Mouse (Mus musculus) adrenal gland, adult 2 months (tissue): ENCODE data around the gene Rbfox3. TPM values are rescaled to one million over a fixed set of nuclear protein-coding genes. Genes with fewer than 3 reads are reported as not detected.

ENCODE experiments used
- DNase-seq: peaks from one replicate; pipeline ENCODE4 v3.0.0; 2021
- polyA plus RNA-seq: library from polyadenylated mRNA; depleted of rRNA; stranded (reverse); fragments of >200 nt; gene quantifications from 2 replicates; pipeline ENCODE4 v1.2.3, GENCODE M21; 2012
- total RNA-seq, 2 experiments: library from RNA; stranded (reverse); gene quantifications; 2 replicates each; pipeline ENCODE4 v1.2.3; 2021

Gene Rbfox3
- total and polyA plus RNA-seq, 3 experiments = 3.3 to 7.8 (median 4.2) TPM

GRCm38 (mm10) chr11:118503418-118504179 is 407.8 kb downstream of the Rbfox3 start:
- DNase-seq = peak; percentile 58

GRCm38 (mm10) chr11:118502990-118503389 is 408.4 kb downstream of the Rbfox3 start:
- DNase-seq = no peak

DNA sequence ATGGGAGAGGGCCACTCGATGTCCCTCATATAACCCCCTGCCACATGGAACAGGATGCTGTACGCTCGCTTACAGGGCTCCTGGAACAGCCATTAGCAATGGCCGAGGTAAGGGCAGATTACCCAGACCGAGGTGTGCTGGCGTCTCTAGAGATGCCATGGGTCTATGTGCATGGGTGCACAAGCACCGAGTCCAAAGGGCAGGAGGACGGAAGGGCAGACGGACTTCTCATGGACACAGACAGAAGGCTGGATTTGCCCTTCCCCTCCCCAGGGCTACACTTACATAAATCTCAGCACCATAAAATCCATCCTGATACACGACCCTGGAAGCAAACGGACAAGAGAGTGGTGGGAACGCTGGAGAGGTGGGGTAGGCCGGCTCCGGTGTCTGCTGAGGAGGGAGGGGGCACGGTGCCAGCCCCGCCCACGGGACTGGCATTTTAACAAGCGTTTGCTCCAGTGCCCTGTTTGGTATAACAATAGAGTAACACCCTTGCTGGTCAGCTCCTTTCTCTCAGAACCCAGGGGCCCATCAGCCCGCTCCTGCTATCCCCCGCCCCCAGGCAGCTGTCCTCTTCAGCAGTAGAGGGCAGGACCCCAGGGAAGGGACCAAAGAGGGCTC is 415.2 kb downstream of the Rbfox3 start:
- DNase-seq = no peak

- no peak for DNase-seq
Observed at GRCm38 (mm10) chr11:118495065-118495464, 416.3 kb downstream of the Rbfox3 start.

DNA sequence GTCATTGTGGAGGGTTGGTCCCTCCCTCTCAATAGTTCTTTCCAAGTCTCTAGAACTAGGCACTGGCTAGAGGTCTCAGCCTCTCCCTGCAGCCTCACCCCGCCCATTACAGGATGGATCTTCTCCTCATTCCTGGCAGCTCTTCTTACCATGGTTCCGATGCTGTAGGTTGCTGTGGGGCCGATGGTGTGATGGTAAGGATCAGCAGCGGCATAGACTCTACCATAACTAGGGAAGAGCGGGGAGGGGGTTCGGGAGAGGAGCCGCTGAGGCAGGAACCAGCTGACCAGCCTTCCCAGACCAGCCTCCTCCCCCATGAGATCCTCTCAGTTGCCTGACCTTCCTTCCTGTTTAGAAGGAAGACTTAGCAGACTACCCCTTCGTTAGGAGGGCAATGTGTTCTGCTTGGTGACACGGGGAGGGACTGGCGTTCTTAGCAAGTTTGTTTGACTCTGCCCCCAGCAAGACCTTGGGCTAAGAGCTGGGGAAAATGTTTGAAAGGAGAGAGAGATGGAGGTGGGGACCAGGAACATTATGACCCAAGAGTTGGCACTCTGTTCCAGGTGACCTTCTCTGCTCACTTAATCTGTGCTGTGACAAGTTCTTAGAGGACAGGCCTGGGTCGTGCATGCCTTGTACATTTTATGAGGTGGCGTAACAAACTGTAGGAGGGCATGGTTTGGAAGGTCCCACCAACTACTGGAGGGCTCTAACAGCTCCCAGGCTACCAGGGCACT is 417.2 kb downstream of the Rbfox3 start:
- DNase-seq = peak; percentile 29

DNA sequence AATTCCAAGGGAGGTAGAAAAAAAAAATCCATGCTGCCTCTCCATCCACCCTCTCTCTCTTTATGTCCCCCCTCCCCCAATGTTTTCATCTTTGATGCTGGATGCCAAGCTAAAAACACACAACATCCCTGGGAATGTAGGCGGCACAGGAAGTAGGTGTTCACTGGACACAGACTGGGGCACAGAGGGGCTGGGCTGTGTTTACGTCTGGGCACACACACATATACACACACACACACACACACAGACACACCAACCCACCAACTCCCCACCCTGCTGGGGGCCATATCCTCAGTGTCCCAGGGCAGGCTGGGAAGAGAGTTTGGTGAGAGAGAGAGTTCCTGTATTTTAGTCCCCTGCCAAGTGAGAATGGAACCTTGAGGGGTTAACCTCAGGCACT is 417.9 kb downstream of the Rbfox3 start:
- no peak for DNase-seq

- no peak for DNase-seq
Observed at GRCm38 (mm10) chr11:118491230-118491629, 420.2 kb downstream of the Rbfox3 start.

DNA sequence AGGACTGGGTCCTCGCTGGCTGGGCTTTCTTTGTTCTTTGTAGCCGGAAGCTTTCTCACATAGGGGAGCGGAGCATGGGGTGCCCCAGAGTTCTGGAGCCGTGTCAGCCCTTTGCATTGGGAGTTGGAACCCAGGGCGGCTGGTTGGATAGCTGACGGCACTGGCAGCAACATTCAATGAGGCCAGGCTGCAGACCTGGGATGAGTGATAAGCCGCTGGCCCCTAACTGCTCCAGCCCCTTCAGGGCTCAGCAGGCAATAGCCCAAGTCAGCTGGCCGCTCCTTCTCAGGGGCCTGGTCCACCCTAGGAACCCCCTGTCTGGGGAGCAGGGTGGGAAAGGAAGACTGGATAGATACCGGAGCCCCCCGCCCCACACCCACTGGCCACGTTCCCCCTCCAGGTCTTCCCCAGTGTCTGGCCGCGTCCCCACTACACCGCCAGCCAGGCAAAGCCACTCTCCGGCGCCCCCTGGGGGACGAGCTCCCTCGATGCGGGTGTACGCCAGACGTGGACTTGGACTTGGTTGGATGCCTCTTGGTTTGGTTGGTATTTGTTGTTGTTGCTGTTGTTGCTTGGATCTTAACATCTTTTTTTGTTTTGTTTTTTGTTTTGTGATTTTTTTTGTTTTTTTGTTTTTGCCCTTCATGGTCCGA is 420.7 kb downstream of the Rbfox3 start:
- DNase-seq = peak; percentile 77

GRCm38 (mm10) chr11:118488907-118489270 is 422.5 kb downstream of the Rbfox3 start:
- no peak for DNase-seq

GRCm38 (mm10) chr11:118488191-118488906 is 423.0 kb downstream of the Rbfox3 start:
- no peak for DNase-seq

- DNase-seq = no peak
Observed at GRCm38 (mm10) chr11:118486881-118487772, 424.3 kb downstream of the Rbfox3 start.

DNA sequence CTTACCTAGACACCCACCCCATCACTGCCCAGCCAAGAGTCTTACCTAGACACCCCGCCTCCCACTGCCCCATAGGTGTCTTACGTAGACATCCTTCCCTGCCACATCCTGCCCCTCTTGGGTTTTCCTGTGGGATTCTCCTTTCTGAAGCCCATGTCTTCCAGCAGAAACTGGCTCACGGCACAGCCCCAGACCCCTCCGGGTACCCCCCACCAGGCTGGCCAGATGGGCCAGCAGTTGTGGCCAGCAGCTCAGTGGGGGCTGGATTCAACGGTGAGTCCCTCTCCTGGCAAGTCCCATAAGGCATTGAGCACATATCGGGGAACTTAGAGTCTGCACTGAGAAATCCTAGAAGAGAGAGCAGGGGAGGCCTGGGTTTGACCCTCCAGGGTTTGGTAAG is 425.1 kb downstream of the Rbfox3 start:
- DNase-seq = no peak

GRCm38 (mm10) chr11:118485780-118486179 is 425.6 kb downstream of the Rbfox3 start:
- no peak for DNase-seq

DNA sequence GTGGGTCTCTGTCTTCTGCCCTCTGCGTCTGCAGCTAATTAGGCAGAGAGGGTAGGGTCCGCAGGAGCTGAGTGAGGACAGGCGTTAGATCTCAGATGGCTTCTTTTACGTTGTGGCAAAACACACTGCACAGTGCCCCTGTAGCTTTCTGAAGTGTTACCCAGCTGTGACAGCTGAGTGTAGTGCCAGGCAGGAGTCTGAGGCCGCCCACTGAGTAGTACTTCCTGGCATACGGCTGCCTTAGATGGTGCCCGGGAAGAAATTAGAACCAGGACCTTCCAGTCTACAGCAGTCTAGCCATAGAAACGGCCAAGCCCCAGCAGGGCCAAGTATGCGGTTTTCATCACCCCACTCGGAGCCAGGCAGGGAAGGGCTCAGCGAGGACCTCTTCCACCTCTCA is 426.1 kb downstream of the Rbfox3 start:
- DNase-seq = no peak

DNA sequence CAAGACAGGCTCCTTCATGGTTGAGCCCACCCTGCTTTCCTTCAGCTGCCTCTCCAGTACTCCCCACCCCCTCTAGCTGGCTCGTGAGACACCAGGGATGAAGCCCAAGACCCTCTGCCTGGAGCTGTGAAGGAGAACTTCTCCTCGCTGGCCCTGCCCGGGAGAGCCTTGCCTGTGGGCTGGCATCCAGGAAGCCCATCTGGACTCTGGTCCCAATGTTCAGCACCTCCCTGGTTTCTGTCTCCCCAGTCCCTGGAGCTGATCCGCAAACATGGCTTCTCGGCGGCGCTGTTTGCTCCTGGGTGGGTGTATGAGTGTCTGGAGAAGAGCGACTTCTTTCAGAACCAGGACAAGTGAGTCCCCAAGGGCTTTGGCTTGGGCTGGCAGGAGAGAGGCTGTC is 427.2 kb downstream of the Rbfox3 start:
- DNase-seq = no peak

DNA sequence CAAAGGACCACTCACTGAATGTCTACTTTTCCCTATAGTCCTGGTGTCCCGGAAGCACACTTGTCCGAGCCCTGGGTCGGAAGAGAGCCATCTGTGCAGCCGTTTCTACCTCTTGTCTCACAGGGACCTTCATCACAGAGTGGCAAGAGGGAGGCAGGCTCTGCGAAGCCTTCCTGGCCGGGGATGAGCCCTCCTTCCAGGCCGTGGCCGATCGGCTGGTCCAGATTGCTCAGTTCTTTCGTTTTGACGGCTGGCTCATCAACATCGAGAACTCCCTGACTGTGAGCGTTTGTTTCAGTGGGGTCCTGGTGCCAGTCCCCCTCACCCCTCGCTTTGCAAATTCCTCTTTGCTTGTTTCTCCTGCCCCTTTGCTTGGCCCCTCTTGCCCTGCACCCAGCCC is 429.6 kb downstream of the Rbfox3 start:
- DNase-seq = no peak

DNA sequence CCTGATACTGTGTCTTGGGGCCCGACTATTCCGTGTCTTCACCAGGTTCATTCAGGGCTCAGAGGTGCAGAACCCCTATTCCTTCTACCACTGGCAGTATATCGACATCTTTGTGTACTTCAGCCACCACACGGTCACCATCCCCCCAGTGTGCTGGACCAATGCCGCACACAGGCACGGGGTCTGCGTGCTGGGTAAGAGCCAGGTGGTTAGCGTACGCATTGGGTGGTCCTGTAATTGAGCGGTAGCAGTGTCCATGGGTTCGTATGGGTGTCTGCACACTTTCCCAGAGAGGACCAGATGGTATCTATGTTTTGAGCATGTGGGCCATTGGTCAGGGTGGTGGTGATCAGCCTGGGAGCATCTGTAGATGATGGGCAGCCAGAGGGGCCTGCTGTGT is 430.2 kb downstream of the Rbfox3 start:
- DNase-seq = no peak

GRCm38 (mm10) chr11:118479776-118480175 is 431.6 kb downstream of the Rbfox3 start:
- peak; percentile 92 for DNase-seq

GRCm38 (mm10) chr11:118476396-118477373 is 434.7 kb downstream of the Rbfox3 start, which contains the start of gene Engase:
Gene Engase (plus strand): TSS chr11:118476829.
- DNase-seq = peak; percentile 98
